Mouse (Mus musculus) heart, postnatal 0 days (tissue): ENCODE results near the gene Cd7.

Source experiments
- CTCF ChIP-seq: IDR thresholded peaks from 2 replicates; pipeline ENCODE4 v1.5.1; 2016; ENCODE audit warnings: antibody characterized with exemption, control low read depth, low read depth
- EP300 ChIP-seq: IDR thresholded peaks from 2 replicates; pipeline ENCODE4 v1.6.1; 2016; ENCODE audit warnings: antibody characterized with exemption, low read depth

- TF ChIP-seq CTCF: peak; percentile 80
- TF ChIP-seq EP300: no peak
Observed at GRCm38 (mm10) chr11:121041212-121041611, 2.0 kb upstream of the Cd7 start.
